Mouse (Mus musculus) left cerebral cortex, adult 8-10 months (tissue): Measurements from ENCODE around the gene Swap70. TPM values are rescaled to one million over a fixed set of nuclear protein-coding genes. Genes with fewer than 3 reads are reported as not detected.

Experiments
- DNase-seq, 2 experiments: peaks; one replicate each; pipeline ENCODE4 v3.0.0; 2022; ENCODE audit warnings: low spot score in 2 of 2
- total RNA-seq, 4 experiments: library from RNA; stranded (reverse); gene quantifications; 2 replicates each; pipeline ENCODE4 v1.2.4; 2022

Swap70 gene
- total RNA-seq, 4 experiments from 2014 or later: 10.5 to 12.7 (median 12.1) TPM

DNA sequence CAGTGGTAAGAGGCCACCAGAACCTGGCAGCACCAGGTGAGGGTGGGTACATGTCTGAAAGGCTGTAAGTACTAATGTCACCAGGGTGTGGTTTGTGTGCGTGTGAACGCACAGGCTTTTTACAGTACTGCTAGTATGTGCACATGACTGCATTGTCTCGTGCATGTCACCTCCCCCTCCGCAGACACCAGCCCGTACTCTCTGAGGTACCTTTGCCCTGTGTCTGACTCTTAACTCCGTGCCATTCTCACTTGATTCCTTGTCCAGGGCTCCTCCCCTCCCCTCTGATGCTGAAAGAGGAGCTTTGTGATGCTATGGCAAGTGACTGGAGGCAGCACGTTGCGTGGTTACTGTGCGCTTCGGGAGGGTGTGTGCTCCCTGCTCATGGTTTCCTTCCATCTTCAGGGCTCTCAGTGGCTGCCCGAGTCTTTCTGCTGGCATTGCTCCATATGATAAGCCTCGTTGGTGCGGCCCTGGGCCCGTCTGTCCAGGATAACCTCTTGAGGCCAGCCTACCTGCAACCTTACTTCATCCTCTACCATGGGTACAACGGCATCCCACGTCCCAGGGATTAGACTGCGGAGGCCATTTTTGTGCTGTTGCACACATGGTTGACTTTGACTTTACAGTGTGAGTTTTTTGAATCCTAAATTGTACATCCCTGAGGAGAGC lies 77.4 kb downstream of the Swap70 start:
- DNase-seq: no peak

DNA sequence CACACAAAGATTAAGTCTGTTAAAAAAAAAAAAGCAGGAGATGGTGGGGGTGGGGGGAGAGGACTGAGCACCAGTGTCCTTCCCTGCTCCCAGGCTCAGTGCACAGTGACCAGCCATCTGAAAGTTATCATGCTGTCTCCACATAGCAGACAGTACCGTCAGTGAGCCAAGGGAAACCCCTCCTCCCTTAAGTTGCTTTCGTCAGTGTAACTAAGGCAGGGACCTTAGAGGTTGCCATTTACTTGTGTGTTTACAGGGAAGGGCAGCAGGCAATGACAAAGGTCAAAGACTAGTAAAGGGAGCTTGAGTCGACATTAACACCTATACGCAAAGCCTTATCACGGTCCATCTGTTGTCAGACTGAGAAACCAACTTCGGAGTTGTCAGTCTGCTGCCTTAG lies 81.4 kb downstream of the Swap70 start:
- no peak for DNase-seq

DNA sequence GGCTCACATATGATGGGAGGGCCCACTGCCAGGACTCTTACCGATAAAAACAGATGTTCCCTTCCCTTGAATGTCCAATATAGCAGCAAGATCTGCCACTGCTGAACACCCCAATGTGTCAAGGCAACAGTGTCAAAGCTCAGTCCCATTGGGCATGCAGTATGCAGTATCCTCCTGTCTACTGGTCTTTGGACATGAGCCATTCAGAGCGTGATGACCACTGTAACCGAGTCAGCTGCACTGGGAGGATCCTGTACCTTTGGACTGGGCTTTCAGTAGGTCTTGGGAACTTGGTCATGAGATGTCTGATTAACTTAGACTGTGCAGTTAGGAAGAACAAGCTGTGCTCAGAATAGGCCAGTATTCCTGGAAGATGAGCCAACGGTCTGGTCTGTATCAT lies 84.0 kb downstream of the Swap70 start:
- DNase-seq: no peak

DNA sequence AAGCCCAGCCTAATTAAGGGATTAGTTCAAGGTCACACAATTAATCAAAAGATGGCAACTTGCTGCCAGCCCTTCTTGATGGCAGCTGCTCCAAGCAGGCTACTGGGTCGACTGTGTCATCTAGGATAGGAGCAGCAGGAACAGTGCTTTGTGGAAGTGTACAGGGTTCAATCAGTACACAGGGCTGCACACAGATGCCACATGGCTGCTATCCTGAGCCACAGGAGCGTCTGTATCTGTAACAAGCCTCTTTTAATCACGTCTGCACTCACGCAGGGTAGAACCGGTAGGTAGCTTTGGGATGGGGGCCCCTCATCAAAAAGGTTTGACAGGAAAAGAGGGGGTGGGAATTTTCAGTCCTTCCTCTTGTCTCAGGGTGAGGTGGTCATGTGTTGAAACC lies 84.8 kb downstream of the Swap70 start:
- DNase-seq: no peak

DNA sequence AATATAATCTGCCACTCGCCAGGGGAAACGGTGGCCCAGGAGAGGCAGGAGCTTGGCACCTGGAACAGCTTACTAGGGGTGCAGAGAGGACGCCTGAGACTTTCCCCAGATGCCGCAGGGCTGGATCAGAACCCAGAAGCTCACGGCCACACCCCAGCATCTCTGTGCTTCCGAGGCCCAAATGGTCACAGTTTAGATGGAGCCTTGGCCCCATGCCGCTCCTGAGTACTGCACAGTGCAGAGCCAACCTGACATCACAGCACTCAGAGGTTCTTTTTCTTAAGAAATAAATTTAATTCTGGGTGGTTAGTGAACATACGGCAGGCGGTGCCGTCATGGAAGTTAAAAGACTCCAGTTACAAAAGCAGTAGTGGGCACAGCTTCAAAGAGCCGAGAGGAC lies 86.2 kb downstream of the Swap70 start:
- DNase-seq: no peak

DNA sequence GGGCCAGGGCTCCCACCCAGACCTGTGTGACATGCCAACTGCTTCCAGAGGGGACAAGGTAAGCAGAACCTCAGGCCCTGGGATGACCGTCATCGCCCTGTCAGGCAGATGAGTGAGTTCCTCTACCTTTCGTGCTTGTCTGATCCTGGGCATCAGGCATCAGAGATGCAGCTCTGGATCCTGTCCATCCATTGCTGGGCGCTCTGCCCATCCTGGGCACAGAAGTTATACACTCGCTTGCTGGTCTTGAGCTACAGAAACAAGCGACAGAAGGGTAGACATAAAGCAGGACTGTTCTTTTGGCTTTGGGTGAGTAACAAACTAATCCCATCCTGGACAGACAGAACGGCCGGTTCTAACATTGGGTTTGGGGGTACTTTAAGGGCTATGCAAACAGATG lies 87.7 kb downstream of the Swap70 start:
- DNase-seq: no peak

DNA sequence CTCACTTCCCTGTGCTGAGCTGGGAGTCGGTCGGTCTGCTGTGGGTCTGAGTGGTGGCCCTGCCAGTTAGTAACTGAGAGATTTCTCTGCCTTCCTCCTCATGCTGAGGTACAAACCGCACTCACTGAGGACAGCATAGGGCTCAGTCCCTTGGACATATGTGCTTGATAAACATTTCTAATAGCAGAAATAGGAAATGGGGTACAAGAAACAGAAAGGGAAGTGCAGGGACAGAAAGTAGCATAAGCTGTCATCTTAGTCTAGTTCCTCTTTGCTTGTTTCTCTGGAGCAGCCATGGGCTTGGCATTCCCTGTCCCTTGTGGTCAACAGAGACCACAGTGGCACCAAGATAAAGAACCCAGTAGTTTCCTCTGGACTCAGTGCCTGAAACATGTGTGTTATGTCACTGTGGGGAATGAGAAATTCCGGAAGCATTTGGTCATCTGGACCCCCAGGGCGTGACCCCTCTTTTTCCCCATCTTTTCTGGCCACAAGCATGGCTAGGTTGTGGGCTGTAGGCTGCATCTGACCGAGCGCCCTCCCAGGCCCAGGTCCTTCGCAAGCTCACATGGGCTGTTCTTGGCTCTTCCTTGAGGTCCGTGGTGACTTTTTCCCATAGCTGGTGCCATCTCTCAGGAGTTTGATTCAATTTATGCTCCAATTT lies 92.0 kb downstream of the Swap70 start:
- no peak for DNase-seq

DNA sequence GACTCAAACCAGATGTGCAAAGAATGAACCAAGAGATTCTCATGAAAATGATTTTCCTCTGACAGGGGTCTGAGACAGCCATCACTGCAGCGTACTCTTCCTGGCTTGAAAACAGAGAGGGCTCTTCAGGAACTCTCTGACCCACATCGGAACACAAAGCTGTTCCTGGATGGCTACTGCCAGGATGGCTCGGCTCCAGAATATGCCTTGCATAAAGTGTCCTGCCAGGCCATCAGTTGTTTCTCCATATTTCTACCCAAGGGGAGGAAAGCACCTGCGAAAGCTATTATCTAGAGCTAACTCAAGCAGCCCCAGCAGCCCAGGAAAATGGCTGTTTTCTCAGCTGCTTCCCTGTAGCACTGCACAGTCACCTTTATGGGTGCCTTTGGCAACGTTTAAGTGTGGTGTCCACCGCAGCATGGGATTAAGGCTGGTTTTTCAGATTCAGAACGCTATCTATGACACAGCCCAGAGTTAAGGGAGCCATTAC lies 92.9 kb downstream of the Swap70 start:
- no peak for DNase-seq

DNA sequence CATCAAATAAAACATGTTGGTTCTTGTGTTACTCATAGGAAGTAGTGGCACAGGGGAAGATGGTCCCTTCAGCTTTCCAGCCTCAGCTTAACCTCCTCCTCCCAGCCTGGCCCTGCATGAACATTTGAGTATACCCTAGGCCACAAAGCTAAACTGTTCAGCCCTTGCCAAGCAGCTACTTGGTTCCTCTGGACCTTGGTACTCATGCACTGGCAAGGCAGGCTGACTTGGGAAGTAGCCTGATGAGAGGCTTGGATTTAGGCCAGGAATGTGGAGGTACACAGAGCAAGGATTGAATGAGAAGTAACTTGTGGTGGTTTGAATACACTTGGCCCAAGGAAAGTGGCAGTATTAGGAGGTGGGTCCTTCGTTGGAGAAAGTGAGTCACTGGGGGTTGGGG lies 93.8 kb downstream of the Swap70 start:
- no peak for DNase-seq

DNA sequence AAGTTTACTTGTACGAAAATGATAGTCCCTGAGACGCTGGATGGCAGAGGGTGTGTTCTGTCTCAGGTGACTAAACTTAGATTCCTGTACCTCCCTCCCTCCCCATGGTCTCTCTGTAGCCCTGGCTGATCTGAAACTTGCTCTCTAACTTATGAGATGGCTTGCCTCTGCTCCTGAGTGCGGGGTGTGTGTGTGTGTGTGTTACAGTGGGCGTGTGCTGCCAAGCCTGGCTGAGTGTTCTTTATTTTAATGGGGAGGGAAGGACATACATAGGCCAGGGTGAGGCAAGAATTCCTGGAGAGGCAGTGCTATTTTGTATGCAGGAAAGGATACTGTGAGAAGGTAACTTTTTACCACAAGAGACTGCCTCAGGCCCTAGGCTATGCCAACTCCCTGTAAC lies 95.9 kb downstream of the Swap70 start:
- no peak for DNase-seq

DNA sequence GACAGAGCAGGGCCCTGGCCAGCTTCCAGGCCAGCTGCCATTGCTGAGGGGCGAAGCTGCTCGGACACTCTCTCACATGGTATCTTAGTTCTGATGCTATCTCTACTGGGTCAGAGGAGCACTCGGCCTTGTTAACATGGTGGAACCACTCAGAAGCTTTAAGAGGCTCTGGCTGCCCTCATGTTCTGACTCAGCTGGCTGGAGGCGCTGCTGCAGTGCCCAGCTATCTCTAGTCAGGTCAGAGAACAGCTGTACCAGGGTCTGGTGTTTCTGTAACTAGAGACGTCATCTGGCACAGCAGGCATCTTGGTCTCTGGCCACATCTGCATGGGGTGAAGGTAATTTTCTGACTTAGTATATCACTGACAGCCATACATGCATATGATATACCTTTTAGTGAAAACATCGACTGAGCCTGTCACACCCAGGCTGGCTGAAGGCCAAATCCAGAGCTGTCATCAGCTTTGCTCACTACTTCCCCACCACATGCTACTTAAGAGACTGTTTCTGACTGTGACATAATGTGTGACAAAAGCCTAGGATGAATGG lies 97.5 kb downstream of the Swap70 start:
- no peak for DNase-seq

DNA sequence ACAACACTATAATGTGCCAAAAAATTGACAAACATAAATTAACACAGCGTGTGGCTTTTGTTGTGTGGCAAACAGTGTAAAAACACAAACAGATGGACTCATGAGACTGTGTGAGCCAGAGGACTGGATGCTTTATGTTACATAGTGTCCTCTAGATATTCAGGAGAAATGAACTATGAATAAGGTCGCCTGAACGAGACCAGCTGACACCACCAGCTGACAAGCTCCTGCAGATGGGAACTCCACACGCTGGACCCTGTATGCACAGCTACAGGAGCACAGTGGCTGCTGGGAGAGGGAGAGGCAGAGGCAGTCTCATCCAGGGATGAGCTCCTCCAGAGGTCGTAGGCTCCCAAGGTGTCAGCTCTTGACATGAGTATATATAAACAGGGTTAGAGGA lies 99.6 kb downstream of the Swap70 start:
- DNase-seq: no peak

DNA sequence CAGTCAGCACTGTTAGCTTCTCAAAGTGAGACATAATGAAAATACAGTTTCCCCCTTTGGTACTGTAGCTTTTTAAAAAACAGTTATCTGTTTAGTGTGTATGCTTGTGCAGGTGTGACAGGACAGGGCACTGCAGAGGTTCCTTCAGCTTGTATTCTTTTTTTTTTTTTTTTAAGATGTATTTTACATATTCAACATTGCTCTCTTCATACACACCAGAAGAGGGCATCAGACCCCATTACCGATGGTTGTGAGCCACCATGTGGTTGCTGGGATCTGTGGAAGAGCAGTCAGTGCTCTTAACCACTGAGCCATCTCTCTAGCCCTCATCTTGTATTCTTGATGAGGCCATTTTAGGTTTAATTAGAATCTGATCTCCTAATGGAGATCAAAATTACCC lies 103.3 kb downstream of the Swap70 start:
- no peak for DNase-seq

DNA sequence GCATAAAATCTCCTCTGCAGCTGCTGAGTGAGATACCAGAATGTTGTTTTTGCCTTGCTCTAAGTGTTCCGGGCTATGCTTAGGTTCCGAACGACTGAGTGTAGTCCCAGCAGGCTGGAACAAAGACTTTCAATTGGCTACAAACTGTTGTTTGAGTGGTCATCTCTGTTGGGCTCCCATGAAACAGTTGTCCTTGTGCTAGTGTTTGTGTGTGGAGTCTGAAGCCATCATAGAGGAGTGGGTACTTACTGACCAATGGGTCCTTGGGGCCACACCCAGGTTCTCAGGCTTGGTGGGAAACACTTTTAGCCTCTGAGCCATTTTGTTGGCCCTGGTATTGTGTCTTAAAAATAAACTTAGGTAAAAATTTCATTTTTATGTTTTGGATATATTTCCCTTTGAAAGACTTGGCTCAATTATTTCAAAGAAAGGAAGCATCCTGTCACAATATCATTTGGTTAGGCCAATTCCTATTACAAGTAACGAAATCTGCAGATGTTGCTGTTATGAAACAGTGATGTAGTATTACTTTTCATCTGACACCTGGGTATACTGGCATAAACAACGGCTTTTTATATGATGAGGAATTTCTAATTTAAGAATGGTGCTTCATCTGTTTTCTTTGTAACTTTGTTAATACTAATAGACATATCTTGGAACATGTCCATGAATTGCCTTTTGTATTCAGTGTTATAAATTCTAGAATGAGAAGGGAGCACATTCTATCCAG lies 104.0 kb downstream of the Swap70 start:
- no peak for DNase-seq

Other genes starting within 250 kb of the Swap70 start
- 10 to 100 TPM; 40.4 to 57.3 (median 48.1) TPM for gene Tmem41b, start 234.8 kb upstream of the Swap70 start, total RNA-seq
- 100 to 1,000 TPM in 1 of 4 experiments, 10 to 100 TPM in 3; 89.3 to 101 (median 94.8) TPM for gene Ipo7, start 203.4 kb upstream of the Swap70 start, total RNA-seq
- 10 to 100 TPM in 3 of 4 experiments, 1 to 10 TPM in 1; 9.2 to 11.1 (median 10.6) TPM for gene Zfp143, start 160.5 kb upstream of the Swap70 start, total RNA-seq
- 10 to 100 TPM; 21.0 to 24.7 (median 22.3) TPM for gene Wee1, start 99.7 kb upstream of the Swap70 start, total RNA-seq